Mouse (Mus musculus): ENCODE measurements around the gene Creb1.
"Not testable (repeated sequence)": the region's sequence is repeated elsewhere in the genome, so short reads cannot be mapped to it uniquely, and the experiment has no call there.

Gene Creb1

DNA sequence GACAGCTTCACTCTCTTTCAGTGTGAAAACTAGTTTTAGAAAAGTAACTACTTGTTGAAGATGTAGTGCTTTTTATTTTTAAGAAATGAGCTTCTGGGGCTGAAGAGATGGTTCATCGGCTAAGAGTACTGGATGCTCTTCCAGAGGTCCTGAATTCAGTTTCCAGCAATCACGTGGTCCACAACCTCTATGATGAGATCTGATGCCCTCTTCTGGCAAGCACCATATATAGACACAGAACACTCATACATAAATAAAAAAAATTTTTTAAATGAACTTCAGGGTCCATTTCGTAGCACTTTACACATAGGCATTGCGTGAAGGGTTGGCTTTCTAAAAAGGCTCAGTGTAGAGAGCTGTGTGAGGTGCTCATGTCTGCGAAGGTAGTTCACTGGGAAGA is 11.3 kb downstream of the Creb1 start:
- no peak for DNase-seq (ENCODE audit: low spot score in 2 of 2)

DNA sequence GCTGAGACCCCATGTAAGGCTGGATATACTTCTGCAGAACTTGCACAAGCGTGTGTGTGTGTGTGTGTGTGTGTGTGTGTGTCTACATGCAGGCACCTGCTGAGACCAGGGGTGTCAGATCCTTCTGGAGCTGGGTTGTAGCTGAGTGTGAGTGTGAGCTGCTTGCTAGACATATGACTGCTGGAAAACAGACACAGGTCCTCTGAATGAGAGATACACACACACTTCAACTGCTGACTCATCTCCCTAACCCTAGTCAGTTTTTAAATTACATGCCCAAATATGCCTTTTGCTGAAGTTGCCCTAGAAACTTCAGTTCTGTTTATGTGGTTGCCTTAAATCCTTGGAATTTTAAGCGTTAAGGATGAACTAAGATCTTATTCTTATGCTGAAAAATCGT is 13.6 kb downstream of the Creb1 start:
- DNase-seq (ENCODE audit: low spot score in 2 of 2) = no peak

DNA sequence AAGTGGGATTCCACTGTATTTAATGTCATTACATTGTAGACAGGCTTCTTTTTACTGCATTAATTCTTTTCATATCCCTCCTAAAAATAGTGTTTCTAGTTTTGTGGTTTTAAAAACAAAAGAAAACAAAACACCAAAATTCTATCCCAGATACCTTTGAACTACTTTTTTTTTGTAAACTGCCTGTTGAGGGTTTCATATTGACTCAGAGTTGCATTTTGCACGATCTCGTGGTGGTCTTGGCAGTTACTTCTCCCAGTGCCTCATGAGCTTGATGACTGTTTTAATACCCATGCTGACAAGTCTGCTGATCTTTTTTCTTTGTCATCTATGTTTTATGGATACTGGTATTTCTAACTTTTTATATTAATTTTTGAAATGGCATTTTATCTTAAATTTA is 16.9 kb downstream of the Creb1 start:
- no peak for DNase-seq (ENCODE audit: low spot score in 2 of 2)

DNA sequence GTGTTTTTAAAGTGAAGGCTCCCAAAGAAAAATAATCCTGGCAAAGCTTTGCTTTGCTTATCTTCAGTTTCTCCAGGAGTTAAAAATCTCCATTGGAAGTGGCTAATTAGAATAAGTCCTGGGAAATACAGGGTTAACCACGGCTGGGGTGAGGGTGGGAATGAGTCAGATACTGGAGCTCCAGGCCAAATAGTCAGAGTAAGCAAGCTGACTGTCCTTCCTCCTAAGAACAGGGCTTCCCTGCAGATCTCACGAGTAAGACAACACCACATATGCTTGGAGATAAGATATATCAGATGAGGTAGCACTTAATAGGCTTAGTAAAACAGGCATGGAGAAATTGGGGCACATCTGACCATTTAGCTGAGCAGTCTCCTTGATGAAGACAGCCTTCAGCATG is 19.5 kb downstream of the Creb1 start:
- no peak for DNase-seq (ENCODE audit: low spot score in 2 of 2)

DNA sequence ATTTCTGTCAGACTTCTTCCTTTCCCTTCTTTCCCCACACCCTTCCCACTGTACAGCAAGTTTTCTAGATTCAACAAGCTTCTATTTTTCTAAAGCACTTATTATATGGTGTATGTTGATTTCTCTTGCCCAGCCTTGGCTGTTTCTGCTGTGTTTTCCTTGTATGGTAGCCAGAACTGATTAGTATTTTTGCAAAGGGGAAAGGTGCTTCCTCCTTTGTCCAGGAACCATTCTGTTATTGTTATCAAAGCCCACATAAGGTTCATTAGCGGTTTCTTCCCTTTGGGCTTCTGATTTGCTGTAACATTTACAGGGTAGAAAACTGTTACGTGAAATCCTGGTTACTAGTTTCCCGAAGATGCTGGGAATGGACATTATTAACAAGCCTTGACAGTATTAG is 27.7 kb downstream of the Creb1 start:
- DNase-seq (ENCODE audit: low spot score in 2 of 2) = no peak

DNA sequence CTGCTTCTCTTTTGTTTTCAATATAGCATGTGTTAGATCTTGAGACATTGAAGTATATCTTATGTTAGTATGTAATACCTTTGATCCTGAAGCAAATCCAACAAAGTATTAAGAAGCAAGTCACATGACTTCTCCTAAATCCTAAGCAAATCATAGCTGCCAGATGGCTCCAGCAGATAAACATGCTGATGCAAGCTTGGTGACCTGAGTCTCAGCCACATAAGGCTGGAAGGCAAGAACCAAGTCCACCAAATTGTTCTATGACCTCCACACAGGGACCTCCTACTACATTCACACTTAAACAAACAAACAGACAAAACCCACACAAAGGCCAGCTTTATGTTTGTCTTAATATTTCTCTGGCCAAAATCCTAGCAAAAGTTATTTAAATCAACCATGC is 35.8 kb downstream of the Creb1 start:
- DNase-seq (ENCODE audit: low spot score in 2 of 2) = no peak

DNA sequence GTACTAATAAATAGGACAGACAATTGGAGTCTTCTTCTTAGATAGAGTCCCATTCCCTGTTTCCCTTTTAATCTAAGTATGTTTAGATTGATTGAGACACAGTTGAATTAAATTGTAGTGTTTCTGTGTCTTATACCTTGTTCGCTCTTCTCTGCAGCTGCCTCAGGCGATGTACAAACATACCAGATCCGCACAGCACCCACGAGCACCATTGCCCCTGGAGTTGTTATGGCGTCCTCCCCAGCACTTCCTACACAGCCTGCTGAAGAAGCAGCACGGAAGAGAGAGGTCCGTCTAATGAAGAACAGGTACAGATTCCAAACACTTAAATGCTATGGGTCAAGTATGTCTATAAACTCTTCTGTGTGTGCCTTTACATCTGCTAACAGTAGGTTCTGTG is 43.6 kb downstream of the Creb1 start:
- DNase-seq (ENCODE audit: low spot score in 2 of 2) = no peak

DNA sequence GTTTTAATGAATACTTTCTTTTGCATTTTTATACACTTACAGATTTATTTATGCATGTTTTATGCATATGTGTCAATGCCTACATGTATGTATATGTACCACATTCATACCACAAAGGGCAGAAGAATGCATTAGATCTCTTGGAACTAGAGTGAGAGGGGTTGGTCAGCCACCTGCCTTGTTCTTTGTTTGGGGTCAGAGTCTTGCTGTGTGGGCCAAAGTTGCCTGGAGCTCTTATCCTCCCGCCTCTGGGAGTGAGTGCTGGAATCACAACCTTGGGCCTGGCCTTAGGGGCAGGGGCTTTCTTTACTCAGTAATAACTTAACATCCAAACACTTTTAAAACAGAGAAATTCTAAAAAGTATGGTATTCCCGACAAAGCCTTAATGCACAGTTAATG is 44.3 kb downstream of the Creb1 start:
- no peak for DNase-seq (ENCODE audit: low spot score in 2 of 2)

DNA sequence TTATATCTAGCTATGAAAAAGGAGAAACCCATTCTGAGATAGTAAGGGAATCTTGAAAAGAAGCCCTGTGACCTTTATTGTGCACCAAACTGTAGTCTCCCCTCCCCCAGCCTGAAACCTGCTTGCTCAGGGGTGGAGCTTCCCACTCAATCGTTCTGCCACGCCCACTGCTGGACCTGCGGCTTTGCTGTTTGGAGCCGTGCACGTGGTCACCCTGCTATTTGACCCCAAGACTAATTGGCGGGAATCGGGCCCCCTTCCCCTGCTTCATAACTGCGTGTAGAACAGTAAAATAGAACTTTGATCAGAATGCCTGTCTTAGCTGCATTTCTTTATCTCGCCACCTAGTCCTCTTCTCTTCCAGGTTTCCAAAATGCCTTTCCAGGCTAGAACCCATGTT is 45.5 kb downstream of the Creb1 start:
- DNase-seq (ENCODE audit: low spot score in 2 of 2) = not testable (repeated sequence)

DNA sequence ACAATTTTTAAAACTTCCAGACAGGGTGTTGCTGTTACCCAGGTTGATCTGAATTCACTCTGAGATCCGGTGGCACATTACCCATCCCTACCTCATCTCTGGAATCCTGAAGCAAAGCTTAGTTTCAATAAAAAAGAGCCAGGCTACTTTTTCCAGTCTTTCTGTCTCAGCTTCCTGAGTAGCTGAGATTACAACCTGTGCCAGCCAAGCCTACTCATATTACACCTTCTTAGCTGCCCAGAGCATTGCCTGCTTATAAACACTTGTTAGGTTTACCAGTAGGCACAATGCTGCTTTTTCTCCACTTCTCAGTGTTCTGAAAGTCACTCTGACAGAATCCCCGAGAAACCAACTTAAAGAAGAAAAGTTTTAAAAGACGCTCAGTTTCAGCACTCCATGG is 46.4 kb downstream of the Creb1 start:
- no peak for DNase-seq (ENCODE audit: low spot score in 2 of 2)

DNA sequence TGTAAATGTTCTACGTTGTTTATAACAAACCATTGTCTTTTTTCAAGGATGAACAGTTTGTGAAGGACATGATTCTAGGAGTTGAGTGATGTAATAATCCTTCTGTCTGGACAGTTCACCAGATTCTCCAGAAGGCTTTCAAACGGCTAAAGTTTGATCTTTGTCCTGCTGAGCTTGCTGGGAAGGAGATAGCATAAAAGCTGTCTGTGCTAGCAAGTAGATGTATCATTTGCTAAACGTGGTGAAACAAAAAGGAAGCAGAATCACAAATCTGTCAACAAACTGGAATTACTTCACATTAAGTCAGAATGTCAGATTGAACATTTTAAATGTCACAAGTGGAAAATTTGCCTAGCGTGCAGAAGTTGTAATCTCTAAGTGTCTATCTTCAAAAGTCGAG is 66.5 kb downstream of the Creb1 start:
- no peak for DNase-seq (ENCODE audit: low spot score in 2 of 2)

DNA sequence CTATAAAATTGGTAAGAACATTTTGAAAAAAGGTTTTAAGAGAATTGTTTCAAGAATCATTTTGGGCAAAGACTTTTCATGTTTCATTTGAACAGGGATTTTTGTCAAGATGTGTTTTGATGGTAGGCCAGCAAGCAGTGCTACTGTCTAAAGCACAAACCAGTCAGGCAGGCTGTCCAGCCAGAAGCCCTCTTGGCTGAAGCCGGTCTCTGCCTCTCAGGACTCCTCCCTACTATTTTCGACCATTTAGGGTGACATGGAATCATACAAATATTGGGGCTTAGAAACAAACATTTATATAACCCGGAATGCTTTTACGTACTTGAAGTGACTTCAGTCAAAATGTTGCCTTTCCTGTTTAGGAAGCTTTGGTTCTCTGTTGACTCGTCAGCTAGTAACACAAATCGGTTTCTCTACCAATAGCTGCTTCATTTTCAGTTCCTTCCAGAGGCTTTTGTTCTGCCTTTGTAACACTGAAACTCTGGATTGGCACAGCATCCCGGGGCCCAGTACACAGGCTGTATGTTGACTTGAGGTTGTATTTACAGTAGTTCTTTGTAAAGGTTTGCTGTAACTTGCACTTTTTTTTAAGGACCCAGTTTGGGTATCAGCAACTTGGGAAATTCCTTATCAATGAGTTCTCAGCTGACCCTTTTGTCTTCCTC is 68.1 kb downstream of the Creb1 start:
- DNase-seq (ENCODE audit: low spot score in 2 of 2) = no peak

DNA sequence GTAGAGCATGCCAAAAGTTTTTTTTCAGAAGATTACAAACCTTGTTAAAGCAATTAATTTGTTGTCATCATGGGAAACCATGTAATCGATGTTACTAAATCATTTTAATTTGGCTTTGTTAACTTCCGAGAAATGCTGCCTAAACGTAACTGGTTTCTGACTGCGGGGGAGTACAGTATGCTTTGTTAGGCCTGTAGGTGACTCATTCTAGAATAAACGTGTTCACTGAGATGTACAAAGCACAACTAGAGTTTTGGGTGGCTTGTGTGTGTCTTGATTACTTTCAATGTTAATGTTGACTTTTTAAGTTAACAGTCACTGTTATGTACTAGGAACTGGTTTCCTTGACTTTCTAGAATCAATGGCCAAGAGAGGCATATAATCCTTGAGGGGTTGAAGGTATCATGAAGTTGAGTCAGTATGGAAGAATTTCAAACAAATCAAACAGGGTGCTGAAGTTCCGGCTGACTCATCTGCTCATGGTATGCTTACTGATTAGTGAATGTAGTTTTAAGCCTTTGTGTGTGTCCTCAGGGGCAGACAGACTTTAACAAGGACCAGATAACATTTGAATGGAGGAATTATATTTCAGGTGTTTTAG is 68.9 kb downstream of the Creb1 start:
- no peak for DNase-seq (ENCODE audit: low spot score in 2 of 2)

DNA sequence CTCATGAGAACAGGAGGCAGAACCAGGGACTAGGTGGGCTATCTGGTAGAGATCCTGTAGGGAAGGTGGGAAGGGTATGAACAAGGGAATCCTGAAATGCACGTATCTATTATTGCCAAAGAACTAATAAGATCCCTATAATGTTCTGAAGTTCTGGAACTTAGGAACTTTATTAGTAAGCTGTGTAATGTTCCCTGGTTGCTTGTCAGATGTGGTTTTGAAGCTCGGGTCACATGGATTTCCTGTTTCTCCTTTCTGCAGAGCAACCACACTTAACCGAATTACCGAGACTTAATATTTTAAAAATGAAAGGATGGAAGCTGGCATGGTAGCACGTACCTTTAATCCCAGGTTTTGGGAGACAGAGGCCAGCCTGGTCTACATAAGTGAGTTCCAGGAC is 70.9 kb downstream of the Creb1 start:
- DNase-seq (ENCODE audit: low spot score in 2 of 2) = no peak

DNA sequence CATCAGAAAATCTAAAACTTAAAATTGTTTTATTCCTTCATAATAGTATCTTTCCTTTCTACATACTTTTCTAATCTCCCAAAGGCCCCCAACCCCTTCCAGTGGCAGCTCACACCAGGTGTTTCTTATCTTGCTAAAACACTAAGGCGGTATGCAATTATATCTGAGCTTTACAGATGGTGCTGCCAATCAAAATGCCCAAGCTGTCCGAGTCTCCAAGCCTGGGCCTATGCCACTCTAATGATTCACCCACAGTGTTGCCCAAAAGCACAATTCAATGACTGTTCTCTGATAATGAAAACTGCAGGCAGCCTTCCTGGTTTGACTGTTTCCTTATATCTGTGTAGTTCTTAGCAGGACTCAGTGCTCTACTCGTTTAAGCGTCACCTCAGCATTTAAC is 76.7 kb downstream of the Creb1 start:
- DNase-seq (ENCODE audit: low spot score in 2 of 2) = no peak

DNA sequence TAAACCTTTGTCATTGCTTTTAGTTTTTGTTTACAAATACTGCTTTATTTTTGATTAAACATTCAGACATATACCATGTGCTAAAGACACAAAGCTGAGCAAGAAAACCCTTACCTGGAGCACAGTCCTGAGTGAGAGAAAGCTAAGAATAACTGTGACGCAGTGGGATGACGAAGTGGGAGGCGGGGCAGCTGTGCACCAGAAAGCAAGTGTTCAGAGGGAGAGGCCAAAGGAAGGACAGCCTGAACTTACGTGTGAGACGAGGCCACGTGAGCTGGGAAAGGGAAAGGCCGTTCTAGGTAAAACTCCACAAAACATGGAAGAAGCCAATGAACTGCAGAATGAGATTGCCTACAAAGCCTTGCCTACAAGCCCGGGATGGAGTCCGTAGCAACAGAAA is 77.5 kb downstream of the Creb1 start:
- DNase-seq (ENCODE audit: low spot score in 2 of 2) = no peak

DNA sequence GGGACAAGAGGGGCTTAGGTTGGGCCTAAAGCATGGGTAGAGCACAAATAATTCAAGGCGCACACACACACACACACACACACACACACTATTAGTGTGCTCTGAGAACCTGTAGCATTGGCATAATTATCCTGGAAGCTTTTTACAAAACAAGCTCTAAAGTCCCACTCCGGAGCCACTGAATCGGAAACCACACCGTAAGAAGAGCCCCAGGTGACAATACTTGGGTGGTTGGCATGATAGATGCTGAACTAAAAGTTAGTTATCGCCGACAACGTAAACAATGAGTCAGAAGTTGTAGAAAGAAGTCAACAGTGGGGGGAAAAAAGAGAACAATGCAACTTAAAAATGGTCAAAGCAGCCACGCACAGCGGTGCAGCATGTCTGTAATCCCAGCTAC is 81.9 kb downstream of the Creb1 start:
- DNase-seq (ENCODE audit: low spot score in 2 of 2) = no peak

DNA sequence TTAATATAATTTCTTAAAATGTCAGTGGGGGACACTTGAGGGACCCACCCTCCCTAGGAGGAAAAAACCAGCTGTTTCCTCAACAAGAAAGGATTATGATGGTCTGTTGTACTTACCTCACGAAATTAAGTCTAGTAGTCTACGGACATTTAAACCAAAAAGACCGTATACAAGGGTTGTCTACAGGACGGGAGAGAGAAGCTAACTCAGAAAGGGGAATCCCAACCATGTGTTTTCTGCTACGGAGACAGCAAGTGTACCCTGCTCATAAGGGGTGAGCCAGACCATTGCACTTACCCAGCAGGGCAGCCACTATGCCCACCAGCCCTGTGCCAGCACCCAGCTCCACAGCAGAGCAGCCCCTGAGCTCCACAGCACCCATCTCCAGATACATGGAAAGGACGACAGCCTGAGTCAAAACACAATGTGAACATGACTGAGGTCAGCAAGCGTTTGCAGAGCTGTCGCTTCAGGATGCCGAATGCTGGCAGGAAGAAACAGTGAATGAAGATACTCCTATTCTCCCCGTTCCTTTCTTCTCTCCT is 82.4 kb downstream of the Creb1 start:
- no peak for DNase-seq (ENCODE audit: low spot score in 2 of 2)

DNA sequence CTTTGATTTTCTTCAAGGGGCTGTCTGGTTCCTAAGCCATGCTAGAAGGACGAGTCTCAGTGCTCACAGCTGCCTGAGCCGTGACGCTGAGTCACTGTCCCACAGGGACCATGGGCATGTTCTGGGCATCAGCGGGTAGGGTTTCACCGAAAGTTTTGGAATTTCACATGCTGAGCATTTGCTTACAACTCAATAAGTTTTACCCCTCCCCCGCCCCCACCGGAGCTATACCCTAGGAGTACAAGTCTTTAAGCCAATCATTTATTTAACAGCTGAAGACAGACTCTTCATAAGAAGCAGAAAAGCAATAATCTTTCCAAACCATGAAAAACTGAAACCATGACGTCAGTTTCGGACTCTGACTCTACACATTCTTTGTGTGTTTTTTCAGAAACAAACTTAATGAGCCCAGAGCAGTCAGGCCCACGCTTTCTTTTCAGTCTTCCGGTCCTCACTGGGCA is 83.1 kb downstream of the Creb1 start:
- DNase-seq (ENCODE audit: low spot score in 2 of 2) = no peak

DNA sequence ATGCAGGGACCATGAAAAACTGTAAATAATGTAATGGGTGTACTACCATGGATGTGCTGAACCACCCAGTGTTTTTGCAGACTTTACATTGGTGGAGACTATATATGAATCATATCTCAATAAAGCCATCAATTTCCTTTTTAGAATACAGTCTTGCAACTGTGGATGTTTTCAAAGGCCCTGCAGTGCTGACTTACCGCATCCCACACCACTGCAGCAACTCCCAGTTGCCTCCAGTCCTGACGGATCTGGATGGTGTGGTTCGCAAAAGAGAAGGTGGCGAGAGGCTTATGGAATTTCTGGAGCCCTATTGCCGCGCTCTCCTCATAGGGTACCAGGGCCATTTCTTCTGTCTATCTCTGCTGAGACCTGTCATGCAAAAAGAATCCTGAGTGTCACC is 83.6 kb downstream of the Creb1 start:
- no peak for DNase-seq (ENCODE audit: low spot score in 2 of 2)

DNA sequence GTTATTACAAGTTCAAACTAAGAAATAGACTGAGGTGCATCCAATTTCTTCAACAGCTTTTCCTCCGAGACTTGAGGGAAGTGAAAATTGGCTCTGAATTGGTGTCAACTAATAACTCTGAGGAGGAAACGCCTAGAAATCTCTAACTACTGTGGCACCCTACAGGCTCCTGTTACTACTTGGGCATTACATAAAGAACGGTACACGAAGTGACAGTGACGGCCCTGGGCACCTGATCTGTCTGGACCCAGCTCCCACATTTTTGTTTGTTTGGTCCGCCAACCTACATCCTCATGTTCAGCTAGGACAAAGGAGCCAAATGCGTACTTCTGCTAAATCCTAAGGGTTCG is 84.1 kb downstream of the Creb1 start:
- no peak for DNase-seq (ENCODE audit: low spot score in 2 of 2)

DNA sequence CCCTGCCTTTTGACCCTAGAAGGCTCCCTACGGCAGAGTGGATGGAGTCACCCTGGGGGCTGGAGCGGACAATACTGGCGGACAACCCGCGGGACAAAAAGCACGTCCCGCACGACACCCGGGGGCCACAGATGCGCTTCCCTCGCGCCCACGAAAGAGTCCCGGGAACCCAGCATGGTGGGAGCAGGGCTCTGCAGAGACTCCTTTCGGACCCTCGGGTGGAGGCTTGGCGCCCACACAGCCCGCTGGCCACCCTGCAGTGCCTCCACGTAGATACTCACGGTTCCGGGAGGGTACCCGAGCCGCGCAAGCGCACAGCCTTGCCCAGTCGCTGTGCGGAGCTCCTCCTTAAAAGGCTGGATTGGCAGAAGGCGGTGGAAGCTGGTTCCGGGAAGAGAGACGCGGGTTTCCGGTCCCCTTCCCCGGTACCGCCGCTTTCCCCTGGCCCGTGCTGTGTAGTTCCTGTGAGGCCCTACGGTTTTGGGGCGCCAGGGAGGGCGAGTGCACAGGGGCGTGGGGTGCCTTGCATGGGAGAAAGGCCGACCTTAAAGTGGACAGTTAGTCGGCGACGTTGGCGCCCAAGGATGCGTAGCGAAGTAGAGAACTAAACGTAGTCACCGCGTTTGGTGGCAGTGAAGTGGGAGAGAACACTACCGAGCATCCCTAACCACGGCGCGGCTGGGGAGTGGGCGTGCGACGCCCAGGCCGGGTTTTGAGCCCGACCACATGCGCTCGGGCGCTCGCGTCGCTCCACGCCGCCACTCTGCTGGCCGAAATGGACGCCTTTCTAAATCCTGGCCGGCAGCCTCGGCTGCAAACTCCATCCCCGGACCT is 84.7 kb downstream of the Creb1 start, which contains the start of gene Mettl21a:
TSS of gene Mettl21a (minus strand) at position 362 of the 834 bp plus-strand sequence.
- DNase-seq (ENCODE audit: low spot score in 2 of 2) = peak; percentile 86 to 90

DNA sequence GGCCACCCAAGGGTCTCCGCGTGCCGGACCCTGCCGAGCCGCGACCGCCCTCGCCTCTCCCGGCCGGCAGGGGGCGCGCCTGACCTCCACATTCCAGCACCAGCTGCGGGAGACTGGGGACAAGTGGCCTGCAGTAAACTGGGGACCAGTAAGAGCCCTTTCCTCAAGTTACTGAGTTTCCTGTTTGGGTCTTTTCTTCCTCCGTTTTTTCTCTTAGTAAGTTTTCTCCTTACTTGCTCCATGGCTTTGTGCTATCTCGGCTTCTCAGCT is 85.2 kb downstream of the Creb1 start:
- DNase-seq (ENCODE audit: low spot score in 2 of 2) = peak; percentile 77 to 81
